Mouse (Mus musculus) stomach, embryonic 14.5 days (tissue): ENCODE results near the gene Hist1h2bb. TPM values are rescaled to one million over a fixed set of nuclear protein-coding genes. Genes with fewer than 3 reads are reported as not detected.

ENCODE experiments used
- ATAC-seq: fragments of 200-750 bp; cut with Nextera tagmentation; 2 replicates; pipeline ENCODE4 v1.8.0; 2017; ENCODE audit warnings: low read depth, moderate TSS enrichment; ENCODE audit not compliant: insufficient number of reproducible peaks, insufficient read depth, low FRiP score
- H3K27ac ChIP-seq: fragments of 300-500 bp; sonication (generic); 2 replicates; pipeline ENCODE4 v1.5.1; 2014; ENCODE audit warnings: mild to moderate bottlenecking, low read length, moderate library complexity, mixed read lengths
- H3K27me3 ChIP-seq: fragments of 300-500 bp; sonication (generic); 2 replicates; pipeline ENCODE4 v1.6.1; 2014; ENCODE audit warnings: low read length, control low read depth, mixed read lengths; ENCODE audit not compliant: control insufficient read depth, insufficient read depth
- H3K36me3 ChIP-seq: fragments of 300-500 bp; sonication (generic); 2 replicates; pipeline ENCODE4 v1.6.1; 2014; ENCODE audit warnings: mild to moderate bottlenecking, control low read depth, low read length, moderate library complexity, mixed read lengths; ENCODE audit not compliant: control insufficient read depth, insufficient read depth
- H3K4me1 ChIP-seq: fragments of 300-500 bp; sonication (generic); 2 replicates; pipeline ENCODE4 v1.6.1; 2014; ENCODE audit warnings: low read length, control low read depth, mixed read lengths; ENCODE audit not compliant: control insufficient read depth, insufficient read depth
- H3K4me2 ChIP-seq: fragments of 300-500 bp; sonication (generic); replicated peaks from 2 replicates; pipeline ENCODE4 v1.6.1; 2014; ENCODE audit warnings: low read depth, low read length, control low read depth
- H3K4me3 ChIP-seq: fragments of 300-500 bp; sonication (generic); 2 replicates; pipeline ENCODE4 v1.5.1; 2014; ENCODE audit warnings: low read depth, low read length, control low read depth
- H3K9ac ChIP-seq: fragments of 300-500 bp; sonication (generic); replicated peaks from 2 replicates; pipeline ENCODE4 v1.6.1; 2014; ENCODE audit warnings: low read depth, mild to moderate bottlenecking, control low read depth, low read length, moderate library complexity, mixed read lengths
- H3K9me3 ChIP-seq: fragments of 300-500 bp; sonication (generic); 2 replicates; pipeline ENCODE4 v1.6.1; 2016; ENCODE audit warnings: low read depth, low read length, control low read depth; ENCODE audit not compliant: control insufficient read depth
- WGBS: fragments of 180-500 bp; shearing (Covaris S2); extraction: QIAGEN DNeasy Blood & Tissue Kit; methylation state at CpG from one replicate; pipeline ENCODE4 v1.1.7; 2014; 5-methylcytosine and 5-hydroxymethylcytosine counted together
- polyA plus RNA-seq: library from polyadenylated mRNA; unstranded; fragments of >200 nt; fragmentation: Nextera tagmentation; extraction: Ambion mirVana; gene quantifications from 2 replicates; pipeline ENCODE4 v1.2.1, GENCODE M21; 2014

Hist1h2bb gene
- polyA plus RNA-seq, 1 experiment from 2014 or later = 2.0 TPM

- Histone ChIP-seq H3K9ac (no peak overlapping the region), H3K9me3 (no peaks in the 10 kb centered on the region), H3K27ac (no peak overlapping the region), H3K36me3 (no peaks in the 10 kb centered on the region), H3K4me3 (no peak overlapping the region), H3K4me2 (no peak overlapping the region), H3K4me1 (peaks cover 16% of the 10 kb centered on the region), H3K27me3 (no peaks in the 10 kb centered on the region)
- no peak for ATAC-seq
- 79% methylated on average over 5 of the region's 5 CpGs for WGBS
Observed at GRCm38 (mm10) chr13:23743215-23743614, 3.3 kb upstream of the Hist1h2bb start.

DNA sequence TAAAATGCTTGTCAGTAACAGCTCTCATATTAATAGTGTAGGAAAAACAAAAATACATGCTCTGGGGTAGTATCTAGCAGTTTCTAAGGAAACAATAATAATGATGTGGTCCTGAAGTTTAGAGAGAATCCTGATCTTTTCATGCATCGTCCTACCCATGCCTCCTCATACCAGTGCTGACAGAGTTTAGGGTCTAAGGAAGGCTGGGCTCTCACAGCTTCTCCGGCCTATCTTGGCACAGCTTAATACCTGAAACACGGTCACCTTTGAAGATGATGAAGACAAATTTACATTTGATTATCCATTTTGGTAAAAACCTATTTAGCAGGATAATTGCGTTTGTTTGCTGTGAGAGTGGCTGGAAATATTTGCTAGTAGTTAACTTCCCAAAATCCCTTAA, 2.6 kb upstream of the Hist1h2bb start:
- ATAC-seq = no peak
- Histone ChIP-seq H3K4me1 (peaks cover 20% of the 10 kb centered on the region), H3K9me3 (no peaks in the 10 kb centered on the region), H3K27ac (peak overlapping the region; percentile 82), H3K9ac (no peak overlapping the region), H3K36me3 (no peaks in the 10 kb centered on the region), H3K4me2 (peak overlapping the region; percentile 71), H3K4me3 (peak overlapping the region; percentile 35), H3K27me3 (no peaks in the 10 kb centered on the region)
- WGBS = 31% methylated on average over 4 of the region's 4 CpGs

DNA sequence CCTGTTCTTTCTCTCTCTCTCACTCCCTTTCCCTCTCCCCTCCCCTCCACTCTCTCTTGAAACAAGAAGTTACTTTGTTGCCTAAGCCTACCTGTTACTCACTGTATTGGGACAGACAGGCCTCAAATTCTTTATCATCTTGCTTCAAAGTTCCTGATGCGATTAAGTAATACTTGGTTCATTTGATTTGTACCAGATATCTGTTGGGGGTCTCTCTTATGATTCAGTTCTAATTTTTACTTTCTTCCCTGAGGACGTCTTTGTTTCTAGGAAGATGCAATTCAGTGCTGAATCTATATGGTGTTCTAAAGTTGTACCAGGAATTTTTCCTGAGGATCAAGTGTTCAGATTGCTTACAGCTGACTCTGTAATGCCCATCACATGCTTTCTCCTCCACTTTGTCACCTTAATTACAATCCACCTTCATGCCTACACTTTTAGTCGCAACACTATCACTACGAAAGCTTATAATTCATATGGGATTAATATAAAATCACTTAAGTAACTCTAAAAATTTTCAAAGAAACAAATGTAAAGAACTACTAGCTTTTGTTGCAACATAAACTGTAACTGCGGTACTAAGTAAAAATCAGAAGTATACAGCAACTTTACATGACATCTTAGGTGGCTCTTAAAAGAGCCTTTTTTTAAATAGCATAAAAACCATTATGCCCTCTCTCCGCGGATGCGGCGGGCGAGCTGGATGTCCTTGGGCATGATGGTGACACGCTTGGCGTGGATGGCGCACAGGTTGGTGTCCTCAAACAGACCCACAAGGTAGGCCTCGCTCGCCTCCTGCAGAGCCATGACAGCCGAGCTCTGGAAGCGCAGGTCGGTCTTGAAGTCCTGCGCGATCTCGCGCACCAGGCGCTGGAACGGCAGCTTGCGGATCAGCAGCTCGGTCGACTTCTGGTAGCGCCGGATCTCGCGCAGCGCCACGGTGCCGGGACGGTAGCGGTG, 1.8 kb upstream of the Hist1h2bb start:
- Histone ChIP-seq H3K27ac (peak overlapping the region; percentile 82), H3K9me3 (no peaks in the 10 kb centered on the region), H3K4me3 (peak overlapping the region; percentile 35), H3K4me2 (peak overlapping the region; percentile 71), H3K27me3 (no peaks in the 10 kb centered on the region), H3K4me1 (peaks cover 18% of the 10 kb centered on the region), H3K36me3 (no peaks in the 10 kb centered on the region), H3K9ac (peak overlapping the region; percentile 57)
- under 1% methylated on average over 16 of the region's 36 CpGs for WGBS
- ATAC-seq = no peak

GRCm38 (mm10) chr13:23745381-23746161, 963 bp upstream of the Hist1h2bb start, which contains the start of gene Hist1h3c:
Hist1h3c (minus strand) TSS chr13:23745602.
- Histone ChIP-seq H3K4me2 (peak within 1 kb of the TSS; percentile 71), H3K9ac (peak within 1 kb of the TSS; percentile 71), H3K27me3 (no peaks in the 10 kb centered on the region), H3K27ac (peak within 1 kb of the TSS; percentile 99), H3K36me3 (no peaks in the 10 kb centered on the region), H3K4me3 (peak within 1 kb of the TSS; percentile 35), H3K4me1 (peaks cover 14% of the 10 kb centered on the region), H3K9me3 (no peaks in the 10 kb centered on the region)
- under 1% methylated on average over 28 of the region's 28 CpGs for WGBS
- peak; percentile 68 for ATAC-seq

DNA sequence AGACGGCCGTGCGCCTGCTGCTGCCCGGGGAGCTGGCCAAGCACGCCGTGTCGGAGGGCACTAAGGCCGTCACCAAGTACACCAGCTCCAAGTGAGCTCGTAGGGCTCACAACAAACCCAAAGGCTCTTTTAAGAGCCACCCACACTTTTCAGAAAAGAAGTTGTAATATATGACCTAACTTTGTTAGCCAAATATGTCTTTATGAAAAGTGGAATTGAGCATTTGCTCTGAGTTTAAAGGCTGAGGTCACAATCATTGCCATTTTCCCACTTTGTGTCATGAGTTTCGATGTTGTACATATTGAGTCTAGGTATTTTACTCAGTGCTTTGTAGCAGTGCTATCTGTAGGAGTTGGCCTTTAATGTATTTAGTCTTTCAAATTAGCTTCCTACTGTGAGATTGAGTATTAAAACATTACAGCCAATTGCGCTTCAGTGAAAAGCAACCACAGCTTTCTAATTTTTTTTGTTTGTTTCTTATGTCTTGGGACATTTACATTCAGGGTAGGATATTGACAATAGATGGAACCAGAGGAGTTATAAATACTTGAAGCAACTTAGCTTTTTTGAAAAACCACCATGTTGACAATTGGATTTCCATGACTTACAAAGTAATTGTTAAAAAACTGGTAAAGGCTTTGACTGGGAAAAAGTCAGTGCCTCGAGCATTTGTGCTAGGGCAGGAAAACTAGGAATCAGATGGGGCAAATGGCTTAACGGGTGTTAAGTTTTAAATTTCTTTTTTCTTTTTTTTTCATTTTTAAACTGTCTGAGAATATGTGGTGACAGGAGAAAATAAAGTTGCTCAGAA, 752 bp downstream of the Hist1h2bb start:
- peak overlapping the region; percentile 45 for H3K9ac ChIP-seq
- peaks cover 10% of the 10 kb centered on the region for H3K4me1 ChIP-seq
- no peaks in the 10 kb centered on the region for H3K9me3 ChIP-seq
- peak overlapping the region; percentile 99 for H3K27ac ChIP-seq
- ATAC-seq = no peak
- 3% methylated on average over 10 of the region's 13 CpGs for WGBS
- H3K4me2 ChIP-seq = peak overlapping the region; percentile 57
- H3K27me3 ChIP-seq = no peaks in the 10 kb centered on the region
- H3K4me3 ChIP-seq = peak overlapping the region; percentile 35
- H3K36me3 ChIP-seq = no peaks in the 10 kb centered on the region

DNA sequence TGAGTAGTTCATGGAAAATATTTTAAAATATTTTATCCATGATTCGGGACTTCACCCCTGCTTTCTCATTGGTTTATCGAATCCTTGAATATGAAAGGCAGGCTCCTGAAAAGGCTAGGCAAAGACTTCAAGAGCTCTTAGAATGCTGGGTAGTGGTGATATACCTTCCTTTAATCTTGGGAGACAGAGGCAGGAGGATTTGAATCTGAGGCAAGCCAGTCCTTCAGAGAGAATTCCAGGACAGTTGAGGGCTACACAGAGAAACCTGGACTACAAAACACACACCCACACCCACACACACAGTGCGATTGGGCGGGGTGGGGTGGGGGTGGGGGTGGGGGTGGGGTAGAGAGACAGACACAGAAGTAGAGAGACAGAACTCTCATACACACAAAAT, 1.4 kb downstream of the Hist1h2bb start:
- H3K4me2 ChIP-seq = peak overlapping the region; percentile 57
- peak overlapping the region; percentile 35 for H3K4me3 ChIP-seq
- H3K27me3 ChIP-seq = no peaks in the 10 kb centered on the region
- H3K4me1 ChIP-seq = peaks cover 11% of the 10 kb centered on the region
- H3K27ac ChIP-seq = peak overlapping the region; percentile 99
- no peaks in the 10 kb centered on the region for H3K36me3 ChIP-seq
- no peaks in the 10 kb centered on the region for H3K9me3 ChIP-seq
- H3K9ac ChIP-seq = peak overlapping the region; percentile 45
- no peak for ATAC-seq
- WGBS = 5% methylated on average over 4 of the region's 4 CpGs

GRCm38 (mm10) chr13:23749563-23750121, 3.1 kb downstream of the Hist1h2bb start:
- 93% methylated on average over 5 of the region's 5 CpGs for WGBS
- no peak overlapping the region for H3K9ac ChIP-seq
- peaks cover 18% of the 10 kb centered on the region for H3K4me1 ChIP-seq
- no peak overlapping the region for H3K4me3 ChIP-seq
- H3K27me3 ChIP-seq = no peaks in the 10 kb centered on the region
- no peaks in the 10 kb centered on the region for H3K9me3 ChIP-seq
- H3K4me2 ChIP-seq = no peak overlapping the region
- peak overlapping the region; percentile 83; the same call in 1 of the 2 replicates for H3K27ac ChIP-seq
- no peak for ATAC-seq
- no peaks in the 10 kb centered on the region for H3K36me3 ChIP-seq
